Mouse (Mus musculus): ENCODE measurements around the gene Rufy4. TPM values are rescaled to one million over a fixed set of nuclear protein-coding genes. Genes with fewer than 3 reads are reported as not detected.

The Rufy4 gene
- polyA plus RNA-seq, 1 experiment: 0.42 TPM

DNA sequence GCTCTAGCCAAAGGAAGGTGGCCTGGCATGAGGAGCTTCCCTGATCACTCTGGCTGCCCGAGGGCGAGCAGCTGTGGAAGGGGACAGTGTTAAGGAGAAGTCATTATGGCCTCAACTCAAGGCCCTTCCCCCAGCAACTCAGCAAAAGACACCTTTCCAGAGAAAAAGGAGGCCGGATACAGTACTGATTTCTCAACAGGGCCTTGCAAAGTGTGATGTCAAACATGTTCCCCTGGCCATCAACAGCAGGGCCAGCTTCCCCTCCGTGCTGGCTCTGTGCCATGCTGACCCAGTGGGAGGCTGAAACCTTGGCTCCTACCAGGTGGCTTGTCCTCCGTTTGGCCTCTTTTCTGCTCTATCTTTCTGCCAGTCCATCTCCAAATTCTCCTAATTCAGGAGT lies 41.8 kb downstream of the Rufy4 start:
- Histone ChIP-seq H3K4me1 (ENCODE audit: control insufficient read depth, insufficient read depth, low read length) (no peaks in the 10 kb centered on the region), H3K4me3 (ENCODE audit: control insufficient read depth, low read depth, low read length) (no peak overlapping the region), H3K27ac (ENCODE audit: control insufficient read depth, insufficient read depth, low read depth, low read length) (no peak overlapping the region), H3K27me3 (ENCODE audit: control insufficient read depth, insufficient read depth, low read length) (no peaks in the 10 kb centered on the region), H3K36me3 (ENCODE audit: control insufficient read depth, insufficient read depth, low read length) (no peaks in the 10 kb centered on the region)
- TF ChIP-seq POLR2A (IDR thresholded peaks at IDR 0.05; ENCODE audit: control insufficient read depth, low read depth, low read length): no peak
- TF ChIP-seq CTCF (IDR thresholded peaks at IDR 0.05; ENCODE audit: control insufficient read depth, insufficient read depth, insufficient replicate concordance, low read depth, low read length): no peak

DNA sequence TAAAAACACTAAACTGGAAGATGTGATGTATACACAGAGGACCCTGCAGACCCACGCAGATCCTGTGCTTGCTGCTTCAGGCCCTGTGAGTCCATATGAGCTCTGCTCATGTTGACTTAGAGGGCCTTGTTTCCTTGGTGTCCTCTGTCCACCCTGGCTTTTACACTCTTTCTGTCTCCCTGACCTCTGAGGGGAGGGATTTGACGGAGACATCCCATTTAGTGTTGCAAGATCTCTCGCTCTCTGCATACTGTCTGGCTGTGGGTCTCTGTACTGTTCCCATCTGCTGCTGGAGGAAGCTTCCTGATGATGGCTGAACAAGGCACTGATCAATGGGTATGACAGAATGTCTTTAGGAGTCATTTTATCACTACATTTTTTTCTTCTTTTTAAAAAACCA lies 44.4 kb downstream of the Rufy4 start:
- no peak overlapping the region for H3K27ac ChIP-seq (ENCODE audit: control insufficient read depth, insufficient read depth, low read depth, low read length)
- H3K27me3 ChIP-seq (ENCODE audit: control insufficient read depth, insufficient read depth, low read length): no peaks in the 10 kb centered on the region
- H3K4me3 ChIP-seq (ENCODE audit: control insufficient read depth, low read depth, low read length): no peak overlapping the region
- no peak for TF ChIP-seq POLR2A (IDR thresholded peaks at IDR 0.05; ENCODE audit: control insufficient read depth, low read depth, low read length)
- no peak for TF ChIP-seq CTCF (IDR thresholded peaks at IDR 0.05; ENCODE audit: control insufficient read depth, insufficient read depth, insufficient replicate concordance, low read depth, low read length)
- H3K4me1 ChIP-seq (ENCODE audit: control insufficient read depth, insufficient read depth, low read length): no peaks in the 10 kb centered on the region
- H3K36me3 ChIP-seq (ENCODE audit: control insufficient read depth, insufficient read depth, low read length): no peaks in the 10 kb centered on the region

DNA sequence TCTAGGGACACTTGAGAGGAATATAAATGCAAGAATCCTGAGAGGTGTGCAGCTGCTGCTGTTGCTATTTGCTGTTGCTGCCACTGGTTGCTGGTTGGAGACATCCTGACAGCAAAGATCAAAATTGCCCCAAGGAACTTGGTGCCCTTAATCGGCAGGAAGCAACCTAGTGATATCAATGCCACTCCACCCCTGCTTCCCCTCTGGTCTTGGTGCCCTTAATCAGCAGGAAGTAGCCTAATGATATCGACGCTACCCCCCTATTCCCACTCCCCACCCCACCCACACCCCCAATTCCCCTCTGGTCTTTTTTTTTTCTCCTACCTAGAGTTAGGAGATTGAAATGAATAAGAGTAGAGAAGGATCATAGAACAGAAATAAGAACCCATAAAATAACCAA lies 47.4 kb downstream of the Rufy4 start:
- Histone ChIP-seq H3K27ac (ENCODE audit: control insufficient read depth, insufficient read depth, low read depth, low read length) (no peak overlapping the region), H3K4me3 (ENCODE audit: control insufficient read depth, low read depth, low read length) (no peak overlapping the region), H3K27me3 (ENCODE audit: control insufficient read depth, insufficient read depth, low read length) (no peaks in the 10 kb centered on the region), H3K36me3 (ENCODE audit: control insufficient read depth, insufficient read depth, low read length) (no peaks in the 10 kb centered on the region), H3K4me1 (ENCODE audit: control insufficient read depth, insufficient read depth, low read length) (no peaks in the 10 kb centered on the region)
- no peak for TF ChIP-seq CTCF (IDR thresholded peaks at IDR 0.05; ENCODE audit: control insufficient read depth, insufficient read depth, insufficient replicate concordance, low read depth, low read length)
- no peak for TF ChIP-seq POLR2A (IDR thresholded peaks at IDR 0.05; ENCODE audit: control insufficient read depth, low read depth, low read length)

DNA sequence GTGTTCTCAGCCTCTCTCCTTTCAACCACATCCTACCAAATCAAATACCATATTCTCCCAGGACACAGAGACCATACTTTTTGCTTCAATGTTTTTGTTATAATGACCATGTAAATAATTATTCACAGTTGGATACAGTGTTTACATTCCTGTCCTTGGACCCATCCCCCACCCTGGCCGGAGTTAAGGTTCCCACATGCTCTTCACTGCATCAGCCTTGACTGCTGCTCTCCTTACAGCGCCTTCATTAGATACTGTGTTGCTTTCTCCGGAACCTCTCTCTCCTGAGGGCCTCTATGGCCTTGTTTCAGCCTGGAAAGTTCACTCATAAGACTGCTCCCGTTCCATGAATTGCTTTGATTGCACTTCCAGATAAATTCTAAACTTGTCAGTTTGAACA lies 50.4 kb downstream of the Rufy4 start:
- H3K27ac ChIP-seq (ENCODE audit: control insufficient read depth, insufficient read depth, low read depth, low read length): no peak overlapping the region
- TF ChIP-seq POLR2A (IDR thresholded peaks at IDR 0.05; ENCODE audit: control insufficient read depth, low read depth, low read length): no peak
- no peak for TF ChIP-seq CTCF (IDR thresholded peaks at IDR 0.05; ENCODE audit: control insufficient read depth, insufficient read depth, insufficient replicate concordance, low read depth, low read length)
- H3K4me1 ChIP-seq (ENCODE audit: control insufficient read depth, insufficient read depth, low read length): no peaks in the 10 kb centered on the region
- H3K36me3 ChIP-seq (ENCODE audit: control insufficient read depth, insufficient read depth, low read length): no peaks in the 10 kb centered on the region
- H3K27me3 ChIP-seq (ENCODE audit: control insufficient read depth, insufficient read depth, low read length): no peaks in the 10 kb centered on the region
- H3K4me3 ChIP-seq (ENCODE audit: control insufficient read depth, low read depth, low read length): no peak overlapping the region

DNA sequence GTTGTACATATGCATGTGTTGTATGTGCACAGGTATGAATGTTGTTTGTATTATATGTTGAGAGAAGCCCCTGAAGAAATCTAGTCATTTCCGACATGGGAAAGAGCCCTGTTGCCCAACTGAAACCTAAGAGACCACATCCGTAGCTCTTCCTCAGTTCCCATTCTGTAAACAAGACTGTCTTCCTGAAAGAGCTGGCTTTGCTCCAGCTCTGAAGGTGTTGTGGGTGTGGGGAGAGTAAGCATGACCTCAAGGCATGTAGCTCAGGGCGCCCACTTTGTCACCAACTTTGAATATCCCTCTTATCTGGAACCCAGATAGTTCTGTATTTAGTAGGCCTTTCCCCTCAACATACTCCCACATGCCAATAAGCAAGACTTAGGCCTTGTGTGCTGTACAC lies 53.3 kb downstream of the Rufy4 start:
- H3K4me3 ChIP-seq (ENCODE audit: control insufficient read depth, low read depth, low read length): no peak overlapping the region
- no peaks in the 10 kb centered on the region for H3K4me1 ChIP-seq (ENCODE audit: control insufficient read depth, insufficient read depth, low read length)
- no peaks in the 10 kb centered on the region for H3K27me3 ChIP-seq (ENCODE audit: control insufficient read depth, insufficient read depth, low read length)
- H3K36me3 ChIP-seq (ENCODE audit: control insufficient read depth, insufficient read depth, low read length): no peaks in the 10 kb centered on the region
- TF ChIP-seq POLR2A (IDR thresholded peaks at IDR 0.05; ENCODE audit: control insufficient read depth, low read depth, low read length): no peak
- TF ChIP-seq CTCF (IDR thresholded peaks at IDR 0.05; ENCODE audit: control insufficient read depth, insufficient read depth, insufficient replicate concordance, low read depth, low read length): no peak
- H3K27ac ChIP-seq (ENCODE audit: control insufficient read depth, insufficient read depth, low read depth, low read length): no peak overlapping the region

DNA sequence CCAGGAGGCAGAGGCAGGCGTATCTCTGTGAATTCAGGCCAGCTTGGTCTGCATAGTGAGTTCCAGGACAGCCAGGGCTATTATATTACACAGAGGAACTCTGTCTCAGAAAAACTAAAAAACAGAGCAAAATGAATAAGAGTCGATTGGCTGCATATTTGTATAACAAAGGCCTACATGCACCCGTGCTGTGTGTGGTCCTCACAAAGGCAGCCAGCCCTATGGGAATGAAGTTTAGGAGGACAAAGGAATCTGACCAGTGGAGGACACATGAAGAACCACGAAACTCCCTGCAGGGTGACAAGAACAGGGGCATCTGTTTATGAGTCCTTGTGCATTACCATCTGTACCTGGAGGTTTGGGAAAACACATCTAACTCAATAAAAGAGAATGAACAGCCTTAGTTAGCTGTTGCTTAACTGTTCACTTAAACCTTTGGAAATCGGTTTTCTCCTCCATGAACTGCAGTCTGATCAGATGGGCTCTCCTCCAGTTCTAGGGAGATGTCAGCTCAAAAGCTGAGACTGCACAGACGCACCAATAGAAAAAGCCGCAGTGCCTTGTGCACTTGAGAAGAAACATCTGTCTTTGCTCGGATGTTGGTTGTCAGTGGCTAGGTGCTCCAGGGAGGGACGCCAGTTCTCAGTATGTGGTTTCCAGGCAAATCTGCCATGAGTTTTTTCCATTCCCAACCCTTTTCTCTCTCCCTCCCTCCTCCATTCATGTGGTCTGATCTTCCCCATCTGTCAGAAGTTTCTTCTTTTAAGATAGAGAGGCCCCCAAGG lies 54.5 kb downstream of the Rufy4 start:
- no peak overlapping the region for H3K4me3 ChIP-seq (ENCODE audit: control insufficient read depth, low read depth, low read length)
- H3K4me1 ChIP-seq (ENCODE audit: control insufficient read depth, insufficient read depth, low read length): no peaks in the 10 kb centered on the region
- H3K36me3 ChIP-seq (ENCODE audit: control insufficient read depth, insufficient read depth, low read length): no peaks in the 10 kb centered on the region
- TF ChIP-seq POLR2A (IDR thresholded peaks at IDR 0.05; ENCODE audit: control insufficient read depth, low read depth, low read length) (no peak), CTCF (IDR thresholded peaks at IDR 0.05; ENCODE audit: control insufficient read depth, insufficient read depth, insufficient replicate concordance, low read depth, low read length) (no peak)
- no peak overlapping the region for H3K27ac ChIP-seq (ENCODE audit: control insufficient read depth, insufficient read depth, low read depth, low read length)
- no peaks in the 10 kb centered on the region for H3K27me3 ChIP-seq (ENCODE audit: control insufficient read depth, insufficient read depth, low read length)

DNA sequence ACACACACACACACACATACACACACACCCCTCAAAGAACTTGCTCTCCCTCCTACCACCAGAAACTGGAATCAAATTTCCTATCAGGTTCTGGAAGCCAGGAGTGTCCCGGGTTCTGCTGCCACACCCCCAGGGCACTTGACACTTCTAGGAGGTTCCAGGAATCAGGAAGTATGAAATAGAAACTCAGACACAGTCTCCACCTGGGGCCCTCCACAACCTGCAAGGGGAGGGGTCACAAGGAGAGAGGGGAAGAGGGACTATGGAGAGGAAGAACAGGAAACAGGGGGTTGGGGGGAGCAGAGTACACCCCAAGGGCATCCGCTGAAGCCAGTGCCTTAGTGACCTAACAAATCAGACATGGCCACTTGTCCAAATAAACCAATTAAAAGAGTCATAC lies 56.1 kb downstream of the Rufy4 start:
- no peak overlapping the region for H3K27ac ChIP-seq (ENCODE audit: control insufficient read depth, insufficient read depth, low read depth, low read length)
- no peaks in the 10 kb centered on the region for H3K4me1 ChIP-seq (ENCODE audit: control insufficient read depth, insufficient read depth, low read length)
- no peaks in the 10 kb centered on the region for H3K36me3 ChIP-seq (ENCODE audit: control insufficient read depth, insufficient read depth, low read length)
- TF ChIP-seq CTCF (IDR thresholded peaks at IDR 0.05; ENCODE audit: control insufficient read depth, insufficient read depth, insufficient replicate concordance, low read depth, low read length) (no peak), POLR2A (IDR thresholded peaks at IDR 0.05; ENCODE audit: control insufficient read depth, low read depth, low read length) (no peak)
- no peak overlapping the region for H3K4me3 ChIP-seq (ENCODE audit: control insufficient read depth, low read depth, low read length)
- H3K27me3 ChIP-seq (ENCODE audit: control insufficient read depth, insufficient read depth, low read length): no peaks in the 10 kb centered on the region
